Mouse (Mus musculus): ENCODE measurements around the gene Vmn1r165. TPM values are rescaled to one million over a fixed set of nuclear protein-coding genes. Genes with fewer than 3 reads are reported as not detected.

Gene Vmn1r165
- not detected for polyA plus RNA-seq (2012; fragmentation: generic; extraction: Trizol)

DNA sequence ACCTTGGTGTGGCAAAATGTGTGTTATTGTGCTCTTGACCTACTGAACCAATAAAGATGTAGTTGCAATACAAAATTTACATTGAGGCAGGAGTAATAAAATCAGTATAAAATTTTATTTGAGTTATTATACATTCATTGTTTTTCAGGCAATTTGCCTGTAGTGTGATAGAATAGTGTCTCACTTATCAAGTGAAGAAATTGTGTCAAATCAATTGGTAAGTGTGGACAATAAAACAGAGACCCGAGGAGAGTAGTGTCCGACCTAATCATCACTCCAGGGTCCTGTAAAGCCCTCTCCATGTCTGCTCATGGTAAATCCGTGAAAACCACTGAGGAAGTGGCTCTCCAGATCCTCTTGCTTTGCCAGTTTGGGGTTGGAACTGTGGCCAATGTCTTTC is at the start of gene Vmn1r165:
TSS of gene Vmn1r165 (plus strand) at position 301 of the 400 bp plus-strand sequence.

DNA sequence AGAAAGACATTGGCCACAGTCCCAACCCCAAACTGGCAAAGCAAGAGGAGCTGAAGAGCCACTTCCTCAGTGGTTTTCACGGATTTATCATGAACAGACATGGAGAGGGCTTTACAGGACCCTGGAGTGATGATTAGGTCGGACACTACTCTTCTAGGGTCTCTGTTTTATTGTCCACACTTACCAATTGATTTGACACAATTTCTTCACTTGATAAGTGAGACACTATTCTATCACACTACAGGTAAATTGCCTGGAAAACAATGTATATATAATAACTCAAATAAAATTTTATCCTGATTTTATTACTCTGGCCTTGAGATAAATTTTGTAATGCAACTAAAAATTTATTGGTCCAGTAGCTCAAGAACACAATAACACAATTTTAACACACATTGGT is 34.5 kb downstream of the Vmn1r165 start, which contains the start of gene Vmn1r166:
TSS of gene Vmn1r166 (minus strand) at position 101 of the 400 bp plus-strand sequence.

Other genes with a start within 250 kb of the Vmn1r165 start
- not detected for gene Gm4214, start 232.7 kb upstream of the Vmn1r165 start, polyA plus RNA-seq (2012; fragmentation: generic; extraction: Trizol)
- gene Gm4216, start 197.4 kb upstream of the Vmn1r165 start, polyA plus RNA-seq (2012; fragmentation: generic; extraction: Trizol), result not detected
- gene Vmn1r163, start 161.8 kb upstream of the Vmn1r165 start, polyA plus RNA-seq (2012; fragmentation: generic; extraction: Trizol), result not detected
- not detected for gene Gm8720, start 149.9 kb upstream of the Vmn1r165 start, polyA plus RNA-seq (2012; fragmentation: generic; extraction: Trizol)
- not detected for gene Gm10662, start 72.9 kb upstream of the Vmn1r165 start, polyA plus RNA-seq (2012; fragmentation: generic; extraction: Trizol)
- not detected for gene Vmn1r166, start 34.4 kb downstream of the Vmn1r165 start, polyA plus RNA-seq (2012; fragmentation: generic; extraction: Trizol)
- not detected for gene Gm6902, start 61.6 kb downstream of the Vmn1r165 start, polyA plus RNA-seq (2012; fragmentation: generic; extraction: Trizol)
- under 1 TPM; 0.06 to 0.21 TPM for gene Nlrp4e, start 83.9 kb downstream of the Vmn1r165 start, polyA plus RNA-seq (2012; fragmentation: generic; extraction: Trizol)
- not detected for gene Nlrp5, start 168.6 kb downstream of the Vmn1r165 start, polyA plus RNA-seq (2012; fragmentation: generic; extraction: Trizol)